Mouse (Mus musculus) cortical plate, adult 2 months (tissue): Measurements from ENCODE around the gene Gimap7. TPM values are rescaled to one million over a fixed set of nuclear protein-coding genes. Genes with fewer than 3 reads are reported as not detected.
"Not testable (repeated sequence)": the region's sequence is repeated elsewhere in the genome, so short reads cannot be mapped to it uniquely, and the experiment has no call there.

Experiments used
- H3K27ac ChIP-seq: fragments of 200-500 bp; 2 replicates; pipeline ENCODE4 v1.5.1; 2012; ENCODE audit warnings: low read length, control low read depth, inconsistent platforms; ENCODE audit not compliant: insufficient read depth
- H3K4me1 ChIP-seq: fragments of 200-500 bp; 2 replicates; pipeline ENCODE4 v1.6.1; 2011; ENCODE audit warnings: low read length; ENCODE audit not compliant: control insufficient read depth, insufficient read depth
- H3K4me3 ChIP-seq: fragments of 200-500 bp; 2 replicates; pipeline ENCODE4 v1.5.1; 2011; ENCODE audit warnings: mild to moderate bottlenecking, low read length, control low read depth; ENCODE audit not compliant: insufficient read depth
- CTCF ChIP-seq: fragments of 200-500 bp; IDR thresholded peaks from 2 replicates; pipeline ENCODE4 v1.5.1; 2011; ENCODE audit warnings: mild to moderate bottlenecking, control low read depth, low read length; ENCODE audit not compliant: insufficient read depth; ENCODE audit errors: extremely low read depth
- POLR2A ChIP-seq: fragments of 200-500 bp; IDR thresholded peaks from 2 replicates; pipeline ENCODE4 v1.6.1; 2011; ENCODE audit warnings: mild to moderate bottlenecking, low read length, control low read depth; ENCODE audit not compliant: insufficient read depth; ENCODE audit errors: extremely low read depth
- polyA plus RNA-seq: library from polyadenylated mRNA; depleted of rRNA; stranded (reverse); fragments of >200 nt; gene quantifications from 2 replicates; pipeline ENCODE4 v1.2.3, GENCODE M21; 2012

The Gimap7 gene
- polyA plus RNA-seq, 1 experiment = not detected

DNA sequence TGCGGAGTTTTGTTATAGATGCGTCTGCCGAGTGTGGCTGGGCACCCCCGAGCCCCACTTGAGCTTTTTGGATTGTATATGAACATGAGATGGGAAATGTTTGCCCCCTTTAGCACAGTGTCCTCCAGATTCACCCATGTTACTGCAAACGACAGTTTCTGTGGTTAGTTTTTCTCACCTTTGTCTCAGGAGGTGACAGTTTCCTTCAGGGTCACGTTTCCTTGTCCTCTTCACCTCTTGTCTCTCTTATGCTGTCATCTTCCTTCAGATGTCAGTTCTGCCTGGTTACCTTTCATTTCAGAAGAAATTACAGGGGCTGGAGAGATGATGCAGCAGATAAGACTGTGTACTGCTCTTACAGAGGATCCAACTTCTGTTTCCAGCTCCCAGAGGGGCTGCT, 38.7 kb upstream of the Gimap7 start:
- TF ChIP-seq POLR2A (no peak), CTCF (no peak)
- Histone ChIP-seq H3K4me3 (no peak overlapping the region), H3K27ac (no peak overlapping the region), H3K4me1 (peaks cover 1% of the 10 kb centered on the region; the same call in 1 of the 2 replicates)

DNA sequence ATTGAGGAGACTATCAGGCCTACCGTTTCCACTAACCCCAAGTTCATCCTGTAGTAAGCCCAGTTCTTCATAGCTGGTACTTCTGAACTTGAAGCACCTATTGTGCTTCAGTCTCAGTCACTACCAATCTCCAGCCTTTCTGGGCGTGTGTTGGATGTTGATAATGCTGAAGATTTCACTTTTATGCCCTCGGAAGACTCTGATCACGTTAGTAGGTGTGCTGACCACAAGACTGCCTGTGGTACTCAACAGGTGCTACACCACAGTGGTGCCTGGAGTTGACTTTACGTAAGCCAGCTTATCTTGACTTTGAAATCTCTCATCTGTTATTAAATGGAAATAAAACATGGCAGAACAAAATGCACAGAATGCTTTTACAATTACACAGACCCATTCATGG, 38.0 kb upstream of the Gimap7 start:
- H3K27ac ChIP-seq = no peak overlapping the region
- no peak overlapping the region for H3K4me3 ChIP-seq
- TF ChIP-seq CTCF (no peak), POLR2A (no peak)

DNA sequence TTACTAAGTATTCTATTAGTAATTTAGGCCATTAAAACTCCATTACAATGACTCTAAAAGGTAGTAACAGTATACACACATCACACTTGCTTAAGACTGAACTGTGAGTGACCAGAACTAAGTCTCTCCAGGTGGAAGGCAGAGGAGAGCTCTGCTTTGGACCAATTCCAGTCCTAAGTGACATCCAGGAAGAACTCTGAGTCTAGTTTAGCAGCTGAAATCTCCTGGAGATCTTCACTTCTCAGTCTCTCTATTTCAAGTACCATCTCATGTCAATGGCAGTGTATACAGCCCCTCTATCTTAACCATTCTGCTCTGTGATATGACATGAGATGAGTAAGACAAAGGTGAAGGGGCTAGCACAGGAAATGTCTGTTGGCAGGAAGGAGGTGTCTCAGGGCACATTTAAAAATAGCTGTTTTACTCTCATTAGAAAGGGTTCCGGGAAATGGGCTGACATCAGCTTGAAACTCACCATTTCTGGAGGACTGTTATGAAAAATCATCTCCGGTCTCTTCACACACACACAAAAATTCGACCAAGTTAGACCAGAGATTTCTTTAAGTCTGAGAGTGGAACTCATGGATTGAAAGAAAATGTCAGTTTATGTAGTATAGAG, 36.8 kb upstream of the Gimap7 start:
- H3K4me1 ChIP-seq = peaks cover 1% of the 10 kb centered on the region; the same call in 1 of the 2 replicates
- TF ChIP-seq POLR2A (no peak), CTCF (no peak)
- no peak overlapping the region; the same call in 1 of the 2 replicates for H3K27ac ChIP-seq
- H3K4me3 ChIP-seq = no peak overlapping the region

More for the DNA sequence above, 38.0 kb upstream of the Gimap7 start:
- H3K4me1 ChIP-seq = peaks cover 1% of the 10 kb centered on the region; the same call in 1 of the 2 replicates

DNA sequence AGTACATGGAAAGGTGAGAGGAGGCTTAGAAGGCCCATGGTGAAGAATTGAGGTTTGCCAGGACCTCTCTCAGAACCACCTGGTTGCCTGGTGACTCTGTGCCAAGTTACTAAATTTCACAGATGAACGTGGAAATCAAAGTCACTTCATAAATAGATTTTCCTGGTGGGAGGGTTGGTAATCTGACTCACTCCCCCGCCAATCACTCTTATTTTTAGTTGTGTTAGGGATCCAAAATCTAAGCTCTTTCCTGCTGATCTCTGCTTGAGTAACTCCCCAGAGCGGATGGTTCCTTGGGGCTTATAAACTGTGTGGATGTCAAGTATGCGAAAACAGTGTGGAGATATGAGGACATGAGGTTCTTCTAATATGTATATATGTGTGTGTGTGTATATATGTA, 36.1 kb upstream of the Gimap7 start:
- H3K4me1 ChIP-seq = peaks cover 1% of the 10 kb centered on the region; the same call in 1 of the 2 replicates
- H3K27ac ChIP-seq = no peak overlapping the region
- H3K4me3 ChIP-seq = no peak overlapping the region
- TF ChIP-seq CTCF = no peak
- TF ChIP-seq POLR2A = no peak

DNA sequence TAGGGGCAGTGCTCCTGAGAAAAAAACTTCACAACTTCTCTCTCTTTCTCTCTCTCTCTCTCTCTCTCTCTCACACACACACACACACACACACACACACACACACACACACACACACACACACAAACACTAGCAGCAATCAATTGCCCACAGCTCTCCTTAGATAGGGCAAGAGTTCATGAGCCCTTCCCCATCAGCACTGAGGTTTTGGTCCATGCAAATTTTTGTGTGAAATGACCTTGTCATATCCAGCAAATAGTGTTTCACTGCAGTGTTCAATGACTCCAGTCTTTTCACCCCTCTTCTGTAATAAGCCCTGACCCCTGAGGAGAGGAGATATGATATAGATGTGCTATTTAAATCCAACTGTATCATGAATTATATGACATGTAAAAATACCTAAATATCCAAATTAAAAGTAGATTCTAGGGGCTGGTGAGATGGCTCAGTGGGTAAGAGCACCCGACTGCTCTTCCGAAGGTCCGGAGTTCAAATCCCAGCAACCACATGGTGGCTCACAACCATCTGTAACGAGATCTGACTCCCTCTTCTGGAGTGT, 35.1 kb upstream of the Gimap7 start:
- H3K4me3 ChIP-seq, H3K4me1 ChIP-seq, H3K27ac ChIP-seq: not testable (repeated sequence)

DNA sequence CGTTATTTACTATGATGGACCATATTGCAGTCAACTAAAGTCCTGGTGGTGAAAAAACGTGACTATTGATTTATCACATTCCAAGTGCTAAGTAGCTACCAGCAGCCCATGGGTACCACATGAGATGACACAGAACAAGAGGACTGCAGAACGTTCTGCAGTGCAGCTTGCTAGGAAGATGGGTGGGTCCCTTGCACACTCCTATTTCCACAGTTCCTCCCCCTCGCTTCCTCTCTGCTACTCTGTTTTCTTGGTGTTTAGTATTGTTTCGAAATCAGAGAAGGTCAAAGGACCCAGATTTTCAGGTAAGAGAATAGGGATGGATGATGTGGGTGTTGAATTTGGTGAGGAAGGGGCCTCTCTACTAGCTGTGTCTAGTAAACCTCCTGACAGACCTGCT, 34.1 kb upstream of the Gimap7 start, which contains the start of gene Gimap4:
Gene Gimap4, plus strand, starts transcription at position 231 of the 400 bp plus-strand sequence.
- H3K27ac ChIP-seq = no peak within 1 kb of the TSS
- H3K4me3 ChIP-seq = no peak within 1 kb of the TSS
- TF ChIP-seq CTCF (no peak), POLR2A (no peak)
- H3K4me1 ChIP-seq = peaks cover 1% of the 10 kb centered on the region; the same call in 1 of the 2 replicates

DNA sequence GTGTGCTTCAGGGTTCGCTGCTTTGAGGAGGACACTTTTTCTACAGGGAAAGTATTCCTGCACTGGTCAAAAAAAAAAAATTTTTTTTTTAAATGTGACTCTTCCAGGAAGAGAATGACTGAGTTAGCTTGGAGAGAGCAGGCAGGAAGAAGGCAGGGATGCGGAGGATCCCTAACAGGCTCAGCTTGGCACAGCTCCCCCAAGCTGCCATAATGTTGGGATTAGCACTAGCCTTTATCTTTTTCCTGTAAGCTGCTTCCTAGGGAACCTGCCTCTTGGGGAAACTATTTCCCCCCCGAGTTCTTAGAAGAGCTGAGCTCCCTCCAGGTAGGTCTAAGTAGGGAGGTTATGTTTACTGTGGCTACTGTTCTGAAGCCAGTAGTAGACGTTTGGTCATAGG, 33.6 kb upstream of the Gimap7 start:
- H3K4me1 ChIP-seq = peaks cover 1% of the 10 kb centered on the region; the same call in 1 of the 2 replicates
- no peak for TF ChIP-seq POLR2A
- TF ChIP-seq CTCF = no peak
- H3K4me3 ChIP-seq = no peak overlapping the region
- H3K27ac ChIP-seq = no peak overlapping the region

DNA sequence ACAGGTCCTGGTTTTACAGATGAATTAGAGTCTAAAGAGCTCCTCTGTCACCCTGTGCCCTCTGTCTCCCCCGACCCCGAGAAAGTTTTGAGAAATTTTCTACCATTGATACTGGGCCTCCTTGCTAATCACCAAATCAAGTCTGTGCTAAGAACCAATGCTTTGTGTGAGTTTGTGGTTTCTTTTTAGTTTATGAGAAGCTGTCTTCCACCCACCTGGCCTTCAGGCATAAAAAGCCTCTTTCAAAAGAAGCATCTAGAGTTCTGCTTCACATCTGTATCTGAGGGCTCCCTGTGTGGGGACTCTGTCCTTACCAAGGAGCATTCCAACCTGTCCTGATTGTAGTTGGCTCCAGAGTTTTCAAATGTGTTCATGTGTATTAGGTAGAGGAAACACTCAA, 33.2 kb upstream of the Gimap7 start:
- peaks cover 1% of the 10 kb centered on the region; the same call in 1 of the 2 replicates for H3K4me1 ChIP-seq
- no peak for TF ChIP-seq CTCF
- TF ChIP-seq POLR2A = no peak
- H3K27ac ChIP-seq = no peak overlapping the region

DNA sequence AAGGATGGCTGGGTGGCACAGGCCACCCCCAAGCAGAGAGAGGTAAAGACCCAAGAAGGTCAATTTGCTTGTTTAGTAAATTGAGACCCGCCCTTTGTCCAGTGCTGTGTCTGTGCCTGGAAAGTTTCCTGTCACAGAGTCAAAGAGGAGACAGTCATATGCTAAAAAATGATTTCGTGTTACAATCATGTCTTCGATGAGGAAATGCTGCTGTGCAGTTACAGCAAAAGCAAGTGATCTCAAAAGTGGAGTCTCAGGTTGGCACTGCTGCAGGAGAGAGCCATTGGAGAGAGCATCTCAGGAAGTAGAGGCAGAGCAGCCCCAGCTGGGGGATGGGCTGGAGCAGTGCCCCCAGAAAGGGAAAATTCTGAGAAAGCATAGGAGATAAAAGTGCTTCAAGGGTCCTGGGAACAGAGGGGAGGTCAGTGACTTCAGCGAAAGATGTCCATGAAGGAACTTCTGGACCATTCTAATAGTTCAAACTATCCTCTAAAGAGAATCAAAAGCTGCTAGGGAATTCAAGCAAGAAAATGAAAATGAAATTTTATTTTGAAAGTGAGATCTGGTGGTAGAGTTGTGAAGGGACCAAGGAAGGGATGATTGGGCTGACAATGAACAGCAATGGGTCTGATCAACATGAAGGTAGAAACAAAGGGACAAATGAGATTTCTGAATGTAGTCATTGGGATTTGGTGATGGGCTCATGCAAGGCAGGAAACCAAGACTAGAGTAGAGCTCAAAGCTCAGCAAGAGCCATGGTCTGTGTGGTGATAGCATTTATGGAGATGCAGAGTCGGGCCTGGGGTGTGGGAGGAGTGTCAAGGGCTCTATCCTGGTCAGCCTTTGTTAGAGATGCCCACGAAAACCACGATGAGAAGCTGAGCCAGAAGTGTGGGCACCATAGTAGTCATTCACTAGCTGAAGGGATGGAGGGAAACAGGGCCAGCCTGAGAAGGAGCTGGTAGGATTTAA, 32.4 kb upstream of the Gimap7 start:
- no peak overlapping the region for H3K27ac ChIP-seq
- TF ChIP-seq CTCF (no peak), POLR2A (no peak)
- no peak overlapping the region for H3K4me3 ChIP-seq

More for the DNA sequence above, 33.2 kb upstream of the Gimap7 start:
- H3K4me3 ChIP-seq = no peak overlapping the region

DNA sequence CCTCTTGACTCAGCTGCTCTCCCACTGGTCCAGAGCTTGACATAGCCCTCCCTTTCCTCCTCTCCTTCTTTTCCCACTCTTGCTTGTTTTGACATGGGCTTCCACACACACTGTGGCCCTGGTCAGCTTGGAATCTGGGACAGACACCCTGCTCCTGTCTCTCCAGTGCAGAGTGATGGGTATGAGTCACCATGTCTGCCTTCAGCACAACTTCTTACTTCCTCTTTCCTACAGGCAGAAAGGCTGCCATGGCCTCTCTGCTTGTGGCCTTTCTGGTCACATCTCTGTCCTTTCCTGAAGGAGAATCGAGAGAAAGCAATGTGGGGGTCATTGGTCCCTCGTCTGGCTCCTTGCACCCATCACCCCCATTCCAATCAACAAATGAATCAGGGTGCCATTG, 31.3 kb upstream of the Gimap7 start:
- Histone ChIP-seq H3K4me3 (no peak overlapping the region), H3K27ac (no peak overlapping the region), H3K4me1 (peaks cover under 1% of the 10 kb centered on the region; the same call in 1 of the 2 replicates)
- TF ChIP-seq CTCF = no peak
- TF ChIP-seq POLR2A = no peak

More for the DNA sequence above, 32.4 kb upstream of the Gimap7 start:
- H3K4me1 ChIP-seq = peaks cover 1% of the 10 kb centered on the region; the same call in 1 of the 2 replicates
